Mouse (Mus musculus) small intestine, adult 2 months (tissue): ENCODE data around the gene Ctbs.

Source experiments
- CTCF ChIP-seq: fragments of 200-500 bp; IDR thresholded peaks from 2 replicates; pipeline ENCODE4 v1.5.1; 2012; ENCODE audit warnings: low read depth, mild to moderate bottlenecking, control low read depth, inconsistent platforms, low read length, moderate library complexity, mixed read lengths; ENCODE audit not compliant: insufficient replicate concordance, insufficient read length; ENCODE audit errors: extremely low read depth
- POLR2A ChIP-seq: fragments of 200-500 bp; IDR thresholded peaks from 2 replicates; pipeline ENCODE4 v1.6.1; 2012; ENCODE audit warnings: low read depth, mild to moderate bottlenecking, control low read depth, inconsistent platforms, low read length, moderate library complexity

- TF ChIP-seq POLR2A (no peak), CTCF (no peak)
Measured at GRCm38 (mm10) chr3:146419992-146420537, 29.5 kb upstream of the Ctbs start.
